Mouse (Mus musculus) heart, embryonic 14.5 days (tissue): ENCODE data around the gene Entr1. TPM values are rescaled to one million over a fixed set of nuclear protein-coding genes. Genes with fewer than 3 reads are reported as not detected.

Source experiments
- ATAC-seq: fragments of 200-750 bp; cut with Nextera tagmentation; 2 replicates; pipeline ENCODE4 v1.8.0; 2017; ENCODE audit warnings: low read depth, moderate TSS enrichment; ENCODE audit not compliant: insufficient number of reproducible peaks, insufficient read depth, low FRiP score
- H3K27ac ChIP-seq, 2 experiments: fragments of 200-500 bp in 1 of 2; fragments of 300-500 bp in 1 of 2; sonication (generic) in 1 of 2; replicated peaks in 1 of 2; 2 replicates each; pipeline ENCODE4 v1.5.1; 2012 to 2014; ENCODE audit warnings: low read depth in 2 of 2, low read length in 2 of 2, control low read depth in 1 of 2, mild to moderate bottlenecking in 1 of 2, mixed read lengths in 1 of 2; ENCODE audit not compliant: control insufficient read depth in 1 of 2, insufficient read depth in 1 of 2
- H3K27me3 ChIP-seq: fragments of 300-500 bp; sonication (generic); 2 replicates; pipeline ENCODE4 v1.6.1; 2014; ENCODE audit warnings: mild to moderate bottlenecking, low read length, control low read depth; ENCODE audit not compliant: control insufficient read depth, insufficient read depth
- H3K36me3 ChIP-seq: fragments of 300-500 bp; sonication (generic); 2 replicates; pipeline ENCODE4 v1.6.1; 2014; ENCODE audit warnings: mild to moderate bottlenecking, control low read depth, low read length, mixed read lengths; ENCODE audit not compliant: control insufficient read depth, insufficient read depth
- H3K4me1 ChIP-seq, 2 experiments: fragments of 200-500 bp in 1 of 2; fragments of 300-500 bp in 1 of 2; sonication (generic) in 1 of 2; 2 replicates each; pipeline ENCODE4 v1.6.1; 2012 to 2014; ENCODE audit warnings: low read length in 2 of 2, control low read depth in 1 of 2, mixed read lengths in 1 of 2; ENCODE audit not compliant: control insufficient read depth in 2 of 2, insufficient read depth in 2 of 2
- H3K4me2 ChIP-seq: fragments of 300-500 bp; sonication (generic); 2 replicates; pipeline ENCODE4 v1.6.1; 2014; ENCODE audit warnings: mild to moderate bottlenecking, low read length
- H3K4me3 ChIP-seq, 2 experiments: fragments of 200-500 bp in 1 of 2; fragments of 300-500 bp in 1 of 2; sonication (generic) in 1 of 2; 2 replicates each; pipeline ENCODE4 v1.5.1; 2012 to 2014; ENCODE audit warnings: low read length in 2 of 2, mild to moderate bottlenecking in 2 of 2, control low read depth in 1 of 2, low read depth in 1 of 2, moderate library complexity in 1 of 2; ENCODE audit not compliant: control insufficient read depth in 1 of 2, insufficient read depth in 1 of 2
- H3K9ac ChIP-seq: fragments of 300-500 bp; sonication (generic); 2 replicates; pipeline ENCODE4 v1.6.1; 2014; ENCODE audit warnings: mild to moderate bottlenecking, low read length
- H3K9me3 ChIP-seq: fragments of 300-500 bp; sonication (generic); 2 replicates; pipeline ENCODE4 v1.6.1; 2016; ENCODE audit warnings: low read length, control low read depth; ENCODE audit not compliant: control insufficient read depth
- WGBS: fragments of 180-500 bp; shearing (Covaris S2); extraction: QIAGEN DNeasy Blood & Tissue Kit; methylation state at CpG from one replicate; pipeline ENCODE4 v1.1.7; 2014; 5-methylcytosine and 5-hydroxymethylcytosine counted together
- polyA plus RNA-seq: library from polyadenylated mRNA; unstranded; fragments of >200 nt; fragmentation: Nextera tagmentation; extraction: Ambion mirVana; gene quantifications from 2 replicates; pipeline ENCODE4 v1.2.1, GENCODE M21; 2014

The Entr1 gene
- polyA plus RNA-seq, 1 experiment from 2014 or later, result 75.6 TPM

DNA sequence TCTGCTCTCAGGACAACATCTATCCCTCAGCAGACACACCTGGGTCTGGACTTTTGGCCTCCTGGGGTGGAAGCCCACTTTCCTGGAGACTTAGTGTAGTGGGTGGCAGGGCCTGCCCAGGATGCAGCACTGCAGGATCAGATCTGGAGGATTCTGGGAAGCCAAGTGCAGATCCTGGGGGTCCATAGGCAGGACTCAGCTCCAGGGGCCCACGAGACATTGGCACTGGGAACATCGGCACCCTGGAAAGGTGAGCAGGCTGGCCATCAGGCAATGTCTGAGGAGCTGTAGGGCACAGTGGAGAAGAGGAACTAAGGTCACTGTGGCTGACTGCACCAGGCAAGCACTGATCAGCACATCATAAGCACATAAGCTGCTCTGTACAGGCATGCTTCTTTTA lies 32.9 kb upstream of the Entr1 start:
- no peaks in the 10 kb centered on the region for H3K9me3 ChIP-seq
- WGBS, result 93% methylated on average over 2 of the region's 2 CpGs
- no peaks in the 10 kb centered on the region for H3K4me1 ChIP-seq
- H3K27ac ChIP-seq, result no peak overlapping the region
- H3K36me3 ChIP-seq, result peaks cover 99% of the 10 kb centered on the region
- no peak overlapping the region for H3K9ac ChIP-seq
- ATAC-seq, result no peak
- H3K27me3 ChIP-seq, result no peaks in the 10 kb centered on the region
- H3K4me2 ChIP-seq, result no peak overlapping the region
- H3K4me3 ChIP-seq, result no peak overlapping the region

- Histone ChIP-seq H3K27ac (no peak overlapping the region), H3K36me3 (peaks cover 99% of the 10 kb centered on the region), H3K4me3 (no peak overlapping the region), H3K4me1 (no peaks in the 10 kb centered on the region), H3K4me2 (no peak overlapping the region), H3K9me3 (no peaks in the 10 kb centered on the region), H3K9ac (no peak overlapping the region), H3K27me3 (no peaks in the 10 kb centered on the region)
- no peak for ATAC-seq
- WGBS, result 77% methylated on average over 1 of the region's 1 CpGs
These were observed 29.0 kb upstream of the Entr1 start for GRCm38 (mm10) chr2:26418120-26418519.

DNA sequence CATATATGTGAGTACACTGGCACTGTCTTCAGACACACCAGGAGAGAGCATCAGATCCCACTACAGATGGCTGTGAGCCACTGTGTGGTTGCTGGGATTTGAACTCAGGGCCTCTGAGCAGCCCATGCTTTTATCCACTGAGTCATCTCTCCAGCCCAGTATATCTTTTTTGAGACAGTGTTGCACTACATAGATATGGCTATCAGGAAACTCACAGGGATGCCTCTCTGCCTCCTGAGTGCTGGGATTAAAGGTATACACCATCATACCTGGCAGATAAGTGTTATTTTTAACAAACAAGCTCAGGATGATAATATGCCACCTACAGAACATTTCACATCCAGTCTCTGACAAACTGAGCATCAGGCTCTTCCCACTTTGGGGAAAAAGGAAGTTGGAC lies 27.9 kb upstream of the Entr1 start:
- no peak overlapping the region for H3K27ac ChIP-seq
- H3K9ac ChIP-seq, result no peak overlapping the region
- H3K27me3 ChIP-seq, result no peaks in the 10 kb centered on the region
- ATAC-seq, result no peak
- H3K9me3 ChIP-seq, result no peaks in the 10 kb centered on the region
- H3K4me3 ChIP-seq, result no peak overlapping the region
- H3K36me3 ChIP-seq, result peaks cover 99% of the 10 kb centered on the region
- no peak overlapping the region for H3K4me2 ChIP-seq
- no peaks in the 10 kb centered on the region for H3K4me1 ChIP-seq

DNA sequence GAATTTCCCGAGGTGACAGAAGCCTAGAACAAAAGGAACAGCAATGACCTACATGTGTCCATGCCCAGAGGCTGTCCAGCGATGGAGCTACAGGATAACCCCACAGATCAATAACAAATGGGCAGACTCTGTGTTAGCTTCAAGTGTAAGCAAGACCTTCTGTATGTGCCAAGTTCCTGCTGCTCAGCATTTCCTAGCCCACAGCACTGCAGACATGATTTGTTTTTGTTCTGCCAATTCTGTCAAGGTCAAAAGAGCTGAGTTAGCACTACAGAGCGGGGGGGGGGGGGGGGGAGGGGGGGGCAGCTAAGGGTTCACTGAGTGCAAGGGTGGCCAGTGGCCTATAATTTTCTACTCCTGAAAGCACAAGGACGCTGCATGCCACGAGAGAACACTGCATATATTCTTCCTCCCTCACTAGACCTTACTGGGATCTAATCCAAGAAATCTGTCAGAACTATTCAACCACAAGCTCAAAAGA lies 21.9 kb upstream of the Entr1 start:
- H3K27me3 ChIP-seq, result no peaks in the 10 kb centered on the region
- H3K4me2 ChIP-seq, result no peak overlapping the region
- no peak overlapping the region for H3K4me3 ChIP-seq
- H3K4me1 ChIP-seq, result peaks cover 14 to 25% of the 10 kb centered on the region in 2 experiments; a peak in 3 of 4 replicates
- H3K27ac ChIP-seq, result no peak overlapping the region
- no peak overlapping the region for H3K9ac ChIP-seq
- H3K36me3 ChIP-seq, result peaks cover 69% of the 10 kb centered on the region
- no peak for ATAC-seq
- WGBS, result 71% methylated on average over 4 of the region's 5 CpGs
- no peaks in the 10 kb centered on the region for H3K9me3 ChIP-seq

DNA sequence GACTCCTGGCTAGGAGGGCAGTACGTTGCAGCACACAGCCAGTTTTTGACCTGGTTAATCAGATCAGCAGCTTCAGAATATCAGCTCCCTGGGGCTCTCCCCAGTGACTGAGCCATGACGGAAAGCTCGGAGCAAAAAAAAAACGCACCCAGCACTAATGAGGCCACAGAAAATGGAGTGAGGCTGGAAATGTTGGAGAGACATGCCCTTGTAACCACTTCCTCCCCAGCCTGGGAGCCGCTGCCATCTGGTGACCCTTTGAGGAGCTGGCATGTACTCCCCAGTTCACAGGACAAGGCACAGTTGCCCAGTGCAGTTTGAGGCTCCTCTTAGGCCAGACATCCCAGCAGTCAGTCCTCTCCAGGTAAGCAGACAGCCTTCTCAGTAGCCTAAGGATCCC lies 21.0 kb upstream of the Entr1 start:
- peaks cover 14 to 28% of the 10 kb centered on the region in 2 experiments; a peak in 3 of 4 replicates for H3K4me1 ChIP-seq
- WGBS, result 57% methylated on average over 5 of the region's 5 CpGs
- H3K9ac ChIP-seq, result no peak overlapping the region
- H3K4me2 ChIP-seq, result no peak overlapping the region
- no peaks in the 10 kb centered on the region for H3K27me3 ChIP-seq
- no peak overlapping the region for H3K27ac ChIP-seq
- H3K4me3 ChIP-seq, result no peak overlapping the region
- no peak for ATAC-seq
- peaks cover 60% of the 10 kb centered on the region for H3K36me3 ChIP-seq
- H3K9me3 ChIP-seq, result no peaks in the 10 kb centered on the region

- Histone ChIP-seq H3K9ac (no peak overlapping the region), H3K27me3 (no peaks in the 10 kb centered on the region), H3K4me1 (peaks cover 14 to 28% of the 10 kb centered on the region in 2 experiments; a peak in 3 of 4 replicates), H3K27ac (no peak overlapping the region), H3K9me3 (no peaks in the 10 kb centered on the region), H3K4me2 (peak overlapping the region; percentile 95), H3K4me3 (peak overlapping the region in 1 of 2 experiments; percentile 94; a peak in 1 of 4 replicates), H3K36me3 (peaks cover 53% of the 10 kb centered on the region)
- WGBS, result 60% methylated on average over 3 of the region's 3 CpGs
- no peak for ATAC-seq
These were observed 20.2 kb upstream of the Entr1 start for GRCm38 (mm10) chr2:26409362-26409761.

- peaks cover 14 to 28% of the 10 kb centered on the region in 2 experiments; a peak in 3 of 4 replicates for H3K4me1 ChIP-seq
- H3K27ac ChIP-seq, result peak within 1 kb of the TSS; percentile 46 to 83
These were observed 19.6 kb upstream of the Entr1 start, which contains the start of gene Inpp5e for GRCm38 (mm10) chr2:26408515-26409356. Inpp5e (minus strand) TSS chr2:26409203.

More at GRCm38 (mm10) chr2:26408515-26409356, 19.6 kb upstream of the Entr1 start, which contains the start of gene Inpp5e:
- ATAC-seq, result peak; percentile 91
- peaks cover 47% of the 10 kb centered on the region for H3K36me3 ChIP-seq
- H3K9ac ChIP-seq, result peak within 1 kb of the TSS; percentile 97
- no peaks in the 10 kb centered on the region for H3K27me3 ChIP-seq
- H3K4me2 ChIP-seq, result peak within 1 kb of the TSS; percentile 95
- under 1% methylated on average over 57 of the region's 57 CpGs for WGBS
- no peaks in the 10 kb centered on the region for H3K9me3 ChIP-seq
- peak within 1 kb of the TSS; percentile 94 to 98 for H3K4me3 ChIP-seq
